9 mouse cellular contexts compared by ENCODE assay signal in the genomic region with DNA sequence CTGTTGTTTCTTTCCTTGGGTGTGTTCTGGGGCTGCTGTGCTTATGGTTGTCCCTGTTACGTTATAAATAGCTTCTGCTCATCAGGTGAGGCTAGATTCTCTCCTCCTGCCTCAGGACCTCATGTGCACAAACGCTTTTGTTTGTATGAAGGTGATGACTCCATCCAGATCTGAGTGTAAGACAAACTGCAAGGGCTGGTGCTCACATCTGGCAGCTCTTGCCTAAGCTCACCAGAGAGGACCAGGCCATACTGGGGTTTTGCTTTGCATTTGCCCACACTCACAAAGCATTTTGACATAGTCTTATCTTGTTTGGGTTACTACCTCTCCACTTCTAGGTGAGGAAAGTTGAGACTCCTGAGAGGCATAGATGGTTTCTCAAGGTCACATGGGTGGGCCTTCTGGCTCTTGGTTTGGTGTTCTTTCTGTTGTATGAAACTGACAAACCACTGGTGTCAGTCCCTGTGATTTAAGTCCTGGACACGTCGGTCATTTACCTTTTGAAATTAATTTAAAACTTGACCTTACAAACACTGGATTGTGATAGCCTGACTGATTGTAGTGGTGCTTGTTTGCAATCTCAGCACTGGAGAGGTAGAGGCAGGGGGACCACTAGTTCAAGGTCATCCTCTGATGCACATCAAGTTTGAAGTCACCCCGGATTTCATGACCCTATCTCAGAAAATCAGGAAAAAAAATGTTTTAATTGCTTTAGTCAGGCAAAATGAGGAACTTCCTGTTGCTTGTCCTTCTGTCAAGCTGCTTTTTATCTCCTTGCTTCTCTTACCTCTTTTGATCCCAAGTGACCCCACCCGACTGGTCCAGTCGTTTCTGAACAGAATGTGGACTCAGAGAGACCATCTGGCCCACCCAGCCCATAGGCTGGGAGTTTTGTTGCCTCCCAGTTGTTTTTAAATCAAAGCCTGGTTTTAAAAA. TPM values are rescaled to one million over a fixed set of nuclear protein-coding genes. Genes with fewer than 3 reads are reported as not detected.
A peak's percentile ranks its signal among the peaks of the same experiment; 100 is the strongest.
DNase-seq lines count a peak whose midpoint lies in the region; ATAC-seq and TF ChIP-seq lines count a peak whose summit lies in the region.
"Had no signal": no experiment of that assay in that cellular context is flagged by ENCODE, and none has a peak within 500 bp of the region (broad histone marks: within the 10 kb centered on the region; RNA-seq: fewer than 3 reads in every experiment).

No protein-coding gene starts in this region.

- peaks cover 21% of the 10 kb centered on the region for H3K36me3 ChIP-seq in kidney, postnatal 0 days (ENCODE audit: insufficient read depth, low read length)
- H3K36me3 ChIP-seq in embryonic facial prominence, embryonic 15.5 days = peaks cover 30% of the 10 kb centered on the region
- H3K36me3 ChIP-seq in hindbrain, postnatal 0 days (ENCODE audit: insufficient read depth, low read length) = peaks cover 30% of the 10 kb centered on the region
- peaks cover 20% of the 10 kb centered on the region for H3K36me3 ChIP-seq in myocyte (ENCODE audit: control insufficient read depth, insufficient read depth)

- H3K9ac ChIP-seq in kidney, postnatal 0 days (ENCODE audit: low read depth, low read length) = peak overlapping the region; percentile 81; the same call in 1 of the 2 replicates
- H3K9ac ChIP-seq in embryonic facial prominence, embryonic 15.5 days = no peak overlapping the region; the same call in 1 of the 2 replicates
- H3K9ac ChIP-seq in hindbrain, postnatal 0 days (replicated peaks; ENCODE audit: low read length) = 0 out of 2 replicates have a peak overlapping the region, but pooled peaks have one; percentile 81
- H3K9ac ChIP-seq: liver, embryonic 14.5 days had no signal

- TF ChIP-seq CTCF in kidney, postnatal 0 days (IDR thresholded peaks at IDR 0.05; ENCODE audit: low read depth) = no peak
- TF ChIP-seq CTCF in hindbrain, postnatal 0 days (IDR thresholded peaks at IDR 0.05; ENCODE audit: low read depth) = no peak

- H3ac ChIP-seq in myocyte (ENCODE audit: control insufficient read depth, insufficient read length) = no peak overlapping the region

- peaks cover 11% of the 10 kb centered on the region for H3K4me1 ChIP-seq in kidney, postnatal 0 days (replicated peaks; ENCODE audit: insufficient read depth, low read length)
- peaks cover 43% of the 10 kb centered on the region for H3K4me1 ChIP-seq in embryonic facial prominence, embryonic 15.5 days
- peaks cover 28% of the 10 kb centered on the region for H3K4me1 ChIP-seq in hindbrain, postnatal 0 days (ENCODE audit: insufficient read depth, low read length)

- TF ChIP-seq POLR2A in myocyte (IDR thresholded peaks at IDR 0.05; ENCODE audit: insufficient read length, low read depth) = no peak

- no peaks in the 10 kb centered on the region for H3K9me3 ChIP-seq in kidney, postnatal 0 days (replicated peaks; ENCODE audit: low read length)
- no peaks in the 10 kb centered on the region for H3K9me3 ChIP-seq in embryonic facial prominence, embryonic 15.5 days (replicated peaks)
- no peaks in the 10 kb centered on the region for H3K9me3 ChIP-seq in hindbrain, postnatal 0 days (ENCODE audit: low read length)

- DNase-seq in kidney, postnatal 0 days (ENCODE audit: low spot score) = no peak
- DNase-seq in kidney, postnatal 36 days = no peak
- no peak for DNase-seq in hindbrain, postnatal 0 days (ENCODE audit: low spot score)
- no peak for DNase-seq in embryo, embryonic 11 days
- no peak for DNase-seq in spleen, postnatal 36 days (ENCODE audit: low spot score in 2 of 2)
- no peak for DNase-seq in layer of hippocampus, adult 11-12 months (ENCODE audit: low spot score)

- no peak overlapping the region for H3K27ac ChIP-seq in kidney, postnatal 0 days
- no peak overlapping the region for H3K27ac ChIP-seq in embryonic facial prominence, embryonic 15.5 days (replicated peaks)
- H3K27ac ChIP-seq in hindbrain, postnatal 0 days = no peak overlapping the region
- H3K27ac ChIP-seq: liver, embryonic 14.5 days had no signal

- ATAC-seq in kidney, postnatal 0 days (replicated peaks; ENCODE audit: low FRiP score, low read depth) = no peak
- no peak for ATAC-seq in embryonic facial prominence, embryonic 15.5 days (ENCODE audit: insufficient number of reproducible peaks, low FRiP score, low TSS enrichment, low read depth)
- ATAC-seq in hindbrain, postnatal 0 days = no peak

- peaks cover 26% of the 10 kb centered on the region for H3K79me2 ChIP-seq in myocyte (ENCODE audit: control insufficient read depth, insufficient read depth)

- H3K4me3 ChIP-seq in kidney, postnatal 0 days (replicated peaks; ENCODE audit: low read depth, low read length) = no peak overlapping the region
- peak overlapping the region; percentile 82 for H3K4me3 ChIP-seq in embryonic facial prominence, embryonic 15.5 days (replicated peaks)
- H3K4me3 ChIP-seq in hindbrain, postnatal 0 days (ENCODE audit: low read length) = no peak overlapping the region
- H3K4me3 ChIP-seq in myocyte = peak overlapping the region; percentile 44

- H3K27me3 ChIP-seq in kidney, postnatal 0 days (ENCODE audit: insufficient read depth, low read length) = no peaks in the 10 kb centered on the region
- no peaks in the 10 kb centered on the region for H3K27me3 ChIP-seq in embryonic facial prominence, embryonic 15.5 days
- H3K27me3 ChIP-seq in hindbrain, postnatal 0 days (ENCODE audit: insufficient read depth, low read length) = no peaks in the 10 kb centered on the region
- no peaks in the 10 kb centered on the region for H3K27me3 ChIP-seq in myocyte (ENCODE audit: control insufficient read depth, insufficient read depth, insufficient read length)

- H3K4me2 ChIP-seq in kidney, postnatal 0 days (ENCODE audit: low read length) = peak overlapping the region; percentile 71; the same call in 1 of the 2 replicates
- peak overlapping the region; percentile 79 for H3K4me2 ChIP-seq in embryonic facial prominence, embryonic 15.5 days (replicated peaks)
- H3K4me2 ChIP-seq in hindbrain, postnatal 0 days (ENCODE audit: low read depth, low read length) = peak overlapping the region; percentile 66
- peak overlapping the region; percentile 99 for H3K4me2 ChIP-seq in myocyte (ENCODE audit: low read depth)

- WGBS in kidney, postnatal 0 days = 61% methylated on average over 7 of the region's 7 CpGs
- 52% methylated on average over 7 of the region's 7 CpGs for WGBS in embryonic facial prominence, embryonic 15.5 days
- WGBS in hindbrain, postnatal 0 days = 69% methylated on average over 7 of the region's 7 CpGs

TF ChIP-seq in myocyte, 11 proteins besides CTCF, POLR2A, EP300 and RAD21:
- TF ChIP-seq REST (IDR thresholded peaks at IDR 0.05; ENCODE audit: insufficient read depth, insufficient read length) (no peak), TCF12 (IDR thresholded peaks at IDR 0.05; ENCODE audit: insufficient read depth, poor library complexity, severe bottlenecking) (no peak), POLR2AphosphoS2 (IDR thresholded peaks at IDR 0.05; ENCODE audit: insufficient read length, low read depth) (no peak), TCF3 (IDR thresholded peaks at IDR 0.05; ENCODE audit: insufficient read length, low read depth) (no peak), E2F4 (IDR thresholded peaks at IDR 0.05; ENCODE audit: insufficient read depth) (no peak), CEBPB (IDR thresholded peaks at IDR 0.05; ENCODE audit: insufficient read depth, poor library complexity, severe bottlenecking) (no peak), MYOD1 (IDR thresholded peaks at IDR 0.05; ENCODE audit: control insufficient read depth in 1 of 3, insufficient read length in 2 of 3, low read depth in 2 of 3) (no peak), USF1 (IDR thresholded peaks at IDR 0.05; ENCODE audit: low read depth) (no peak), MAX (IDR thresholded peaks at IDR 0.05; ENCODE audit: low read depth) (no peak), MYOG (IDR thresholded peaks at IDR 0.05; ENCODE audit: control insufficient read depth in 1 of 3, insufficient read depth in 1 of 3, insufficient read length in 2 of 3, low read depth in 2 of 3) (no peak), SRF (IDR thresholded peaks at IDR 0.05; ENCODE audit: control insufficient read depth, insufficient read length, low read depth) (no peak)

RNA-seq across cellular contexts. Expression of a gene that starts 10.7 kb away (rescaled TPM):
- 17.9 and 19.9 TPM in 2 replicates for polyA plus RNA-seq in kidney, postnatal 0 days (2015; fragmentation: Nextera tagmentation; extraction: Ambion mirVana)
- polyA plus RNA-seq in embryonic facial prominence, embryonic 15.5 days (2015; fragmentation: Nextera tagmentation; extraction: Ambion mirVana) = 31.1 and 32.3 TPM in 2 replicates
- total RNA-seq in hindbrain, postnatal 0 days (2014; rRNA removed) = 62.5 and 64.1 TPM in 2 replicates
- 27.8 and 30.4 TPM in 2 replicates for polyA plus RNA-seq in hindbrain, postnatal 0 days (2015; fragmentation: Nextera tagmentation; extraction: Ambion mirVana)
- polyA plus RNA-seq in myocyte (2012; fragmentation: generic; extraction: Trizol) = 58.4 TPM

RNA-seq across cellular contexts. Expression of a gene that starts 45.6 kb away (rescaled TPM):
- polyA plus RNA-seq in kidney, postnatal 0 days (2015; fragmentation: Nextera tagmentation; extraction: Ambion mirVana) = 22.5 and 27.7 TPM in 2 replicates
- polyA plus RNA-seq in embryonic facial prominence, embryonic 15.5 days (2015; fragmentation: Nextera tagmentation; extraction: Ambion mirVana) = 31.4 and 33.8 TPM in 2 replicates
- 12.9 and 13.9 TPM in 2 replicates for total RNA-seq in hindbrain, postnatal 0 days (2014; rRNA removed)
- 14.0 and 14.5 TPM in 2 replicates for polyA plus RNA-seq in hindbrain, postnatal 0 days (2015; fragmentation: Nextera tagmentation; extraction: Ambion mirVana)
- polyA plus RNA-seq in myocyte (2012; fragmentation: generic; extraction: Trizol) = 37.9 TPM

RNA-seq across cellular contexts. Expression of a gene that starts 58.7 kb away (rescaled TPM):
- polyA plus RNA-seq in kidney, postnatal 0 days (2015; fragmentation: Nextera tagmentation; extraction: Ambion mirVana) = 103 and 110 TPM in 2 replicates
- 133 and 145 TPM in 2 replicates for polyA plus RNA-seq in embryonic facial prominence, embryonic 15.5 days (2015; fragmentation: Nextera tagmentation; extraction: Ambion mirVana)
- total RNA-seq in hindbrain, postnatal 0 days (2014; rRNA removed) = 29.0 and 29.7 TPM in 2 replicates
- polyA plus RNA-seq in hindbrain, postnatal 0 days (2015; fragmentation: Nextera tagmentation; extraction: Ambion mirVana) = 102 and 110 TPM in 2 replicates
- polyA plus RNA-seq in myocyte (2012; fragmentation: generic; extraction: Trizol) = 95.3 TPM

RNA-seq across cellular contexts. Expression of a gene that starts 59.1 kb away (rescaled TPM):
- 263 and 285 TPM in 2 replicates for polyA plus RNA-seq in kidney, postnatal 0 days (2015; fragmentation: Nextera tagmentation; extraction: Ambion mirVana)
- 156 and 164 TPM in 2 replicates for polyA plus RNA-seq in embryonic facial prominence, embryonic 15.5 days (2015; fragmentation: Nextera tagmentation; extraction: Ambion mirVana)
- 536 and 538 TPM in 2 replicates for total RNA-seq in hindbrain, postnatal 0 days (2014; rRNA removed)
- 298 and 299 TPM in 2 replicates for polyA plus RNA-seq in hindbrain, postnatal 0 days (2015; fragmentation: Nextera tagmentation; extraction: Ambion mirVana)
- polyA plus RNA-seq in myocyte (2012; fragmentation: generic; extraction: Trizol) = 666 TPM

Comparison
In these comparisons a context has a peak if more than half of its experiments do, and no peak if none do; other contexts are left out.
1. H3K4me3 ChIP-seq: peak in embryonic facial prominence, embryonic 15.5 days (single experiment) and myocyte (single experiment); none in kidney, postnatal 0 days (single experiment) and hindbrain, postnatal 0 days (single experiment).
2. Peak in every context shown above with its lines, with median percentiles within 50 percentile points of each other: H3K4me2 ChIP-seq.